Mouse (Mus musculus): Measurements from ENCODE around the gene Wbp2nl.
"Not testable (repeated sequence)": the region's sequence is repeated elsewhere in the genome, so short reads cannot be mapped to it uniquely, and the experiment has no call there.

Gene Wbp2nl

GRCm38 (mm10) chr15:82348258-82348998 lies 49.7 kb downstream of the Wbp2nl start:
- no peak for DNase-seq (ENCODE audit: low read depth, low spot score)

- no peak for DNase-seq (ENCODE audit: low read depth, low spot score)
Observed at GRCm38 (mm10) chr15:82348999-82349341, 50.2 kb downstream of the Wbp2nl start.

GRCm38 (mm10) chr15:82350349-82350748 lies 51.6 kb downstream of the Wbp2nl start:
- no peak for DNase-seq (ENCODE audit: low read depth, low spot score)

GRCm38 (mm10) chr15:82351480-82351879 lies 52.7 kb downstream of the Wbp2nl start:
- no peak for DNase-seq (ENCODE audit: low read depth, low spot score)

- peak; percentile 26 for DNase-seq (ENCODE audit: low read depth, low spot score)
Observed at GRCm38 (mm10) chr15:82353078-82353744, 54.5 kb downstream of the Wbp2nl start.

- DNase-seq (ENCODE audit: low read depth, low spot score), result no peak
Observed at GRCm38 (mm10) chr15:82353745-82354113, 55.0 kb downstream of the Wbp2nl start.

- DNase-seq (ENCODE audit: low read depth, low spot score), result peak; percentile 97
Observed at GRCm38 (mm10) chr15:82354126-82354945, 55.6 kb downstream of the Wbp2nl start, which contains the start of gene Ndufa6. Ndufa6 (minus strand) TSS chr15:82354322.

GRCm38 (mm10) chr15:82358431-82359260 lies 59.9 kb downstream of the Wbp2nl start:
- no peak for DNase-seq (ENCODE audit: low read depth, low spot score)

- DNase-seq (ENCODE audit: low read depth, low spot score), result no peak
Observed at GRCm38 (mm10) chr15:82361459-82362018, 62.8 kb downstream of the Wbp2nl start.

GRCm38 (mm10) chr15:82362234-82362633 lies 63.5 kb downstream of the Wbp2nl start:
- no peak for DNase-seq (ENCODE audit: low read depth, low spot score)

GRCm38 (mm10) chr15:82363801-82364200 lies 65.0 kb downstream of the Wbp2nl start:
- DNase-seq (ENCODE audit: low read depth, low spot score), result not testable (repeated sequence)

Data from c-Kit-negative CD71-positive TER-119-positive erythroid progenitor cells, embryonic 14.5 days (primary cell).